Mouse (Mus musculus) mature B cell (primary cell): ENCODE results near the gene Rnaset2a.
"Not testable (repeated sequence)": the region's sequence is repeated elsewhere in the genome, so short reads cannot be mapped to it uniquely, and the experiment has no call there.

Source experiments
- in situ Hi-C: fragments of 300-500 bp; cut with MboI; formaldehyde crosslinking; loops from 2 replicates; pipeline ENCODE4 v1.14.3; 2019

Rnaset2a gene

GRCm38 (mm10) chr17:8147439-8148316 lies at the start of gene Rnaset2a, which contains the start of gene Gm49673:
Gene Rnaset2a, minus strand, starts transcription at chr17:8148097.
Gene Gm49673, minus strand, starts transcription at chr17:8147788.
- in situ Hi-C loops = not testable (repeated sequence)

DNA sequence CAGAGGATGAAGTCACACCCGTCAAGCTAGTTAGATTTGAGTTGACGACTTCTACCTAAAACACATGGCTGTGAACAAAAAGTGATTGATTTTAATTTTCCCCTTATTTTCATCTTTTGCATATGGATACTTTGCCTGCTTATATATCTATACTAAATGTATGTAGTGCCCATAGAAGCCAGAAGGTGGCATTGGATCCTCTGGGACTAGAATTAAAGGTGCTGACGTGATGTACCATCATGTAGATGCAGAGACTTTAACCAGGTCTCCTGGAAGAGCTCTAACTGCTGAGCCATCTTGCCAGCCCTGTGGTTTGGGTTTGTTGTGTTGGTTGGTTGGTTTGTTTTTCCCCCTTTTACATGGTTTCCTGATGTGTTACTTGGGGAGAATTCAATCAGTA lies 49.8 kb upstream of the Rnaset2a start:
- in situ Hi-C loops = no loop called here

DNA sequence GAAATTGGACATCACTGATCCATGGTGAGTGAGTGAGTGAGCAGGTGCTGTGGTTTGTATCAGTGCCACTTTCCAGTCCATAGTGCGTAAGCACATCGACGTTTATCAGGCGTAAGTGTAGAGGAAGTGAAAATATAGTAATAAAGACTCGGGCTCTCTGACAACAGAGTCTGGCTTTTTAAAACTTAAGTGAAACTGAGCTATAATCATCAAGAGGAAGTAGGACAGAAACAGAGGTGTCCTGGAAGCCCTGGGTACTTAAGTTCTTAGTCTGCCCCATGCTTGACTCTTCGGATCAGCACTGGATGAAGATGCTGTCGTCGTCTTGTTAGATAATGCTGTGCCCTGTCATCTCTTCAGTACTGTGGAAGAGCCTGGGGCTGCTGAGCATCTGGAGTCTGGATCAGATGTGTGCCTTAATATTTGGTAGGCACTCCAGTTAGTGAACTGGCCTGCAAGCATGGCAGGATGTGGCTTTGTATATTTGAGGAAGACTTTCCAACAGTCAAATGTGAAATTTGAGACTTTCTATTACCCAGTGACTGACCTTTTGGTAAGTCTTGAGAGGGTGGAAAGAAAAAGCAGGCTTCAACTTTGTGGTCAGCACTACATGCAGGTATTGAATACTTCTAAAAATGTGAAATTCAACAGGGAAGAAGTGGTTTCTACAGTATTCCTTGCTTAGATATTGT lies 47.9 kb upstream of the Rnaset2a start:
- in situ Hi-C loops = no loop called here

DNA sequence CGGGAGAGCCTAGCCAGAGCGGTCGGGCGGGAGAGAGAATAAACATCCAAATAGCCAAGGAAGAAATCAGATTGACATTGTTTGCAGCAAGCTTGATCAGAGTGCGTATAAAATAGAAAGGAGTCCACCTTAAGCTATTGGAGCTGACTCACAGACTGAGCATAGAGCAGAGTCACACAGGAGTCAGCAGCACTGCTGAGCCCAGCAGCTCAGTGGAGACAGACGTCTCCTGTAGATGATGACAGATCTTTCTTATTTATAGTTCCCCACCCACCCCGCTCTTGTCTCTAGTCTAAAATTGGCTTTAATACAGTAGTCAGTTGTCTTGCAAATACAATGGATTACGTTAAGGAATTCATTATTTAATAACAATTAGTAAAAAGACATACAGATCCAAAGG lies 45.8 kb upstream of the Rnaset2a start:
- in situ Hi-C loops = no loop called here

GRCm38 (mm10) chr17:8184217-8184616 lies 36.3 kb upstream of the Rnaset2a start:
- in situ Hi-C loops = no loop called here

DNA sequence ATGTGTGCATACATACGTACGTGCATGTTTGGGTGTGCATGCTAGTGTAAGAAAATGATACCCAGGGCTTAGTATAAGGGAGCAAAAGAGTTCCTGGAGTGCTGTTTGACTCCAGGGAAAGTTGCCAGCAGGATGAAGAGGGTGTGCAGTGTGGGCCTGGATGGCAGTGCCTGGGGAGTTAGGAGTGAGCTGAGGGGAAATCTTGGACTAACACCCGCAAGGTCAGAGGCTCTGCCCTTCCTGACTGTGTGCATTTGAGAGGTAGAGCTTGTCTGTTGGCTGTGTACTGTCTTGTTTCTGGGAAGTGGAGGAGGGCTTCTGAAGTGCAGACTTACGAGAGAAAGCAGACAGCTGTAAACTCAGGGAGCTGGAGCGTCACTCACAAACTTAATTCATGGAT lies 35.9 kb upstream of the Rnaset2a start:
- in situ Hi-C loops = no loop called here

DNA sequence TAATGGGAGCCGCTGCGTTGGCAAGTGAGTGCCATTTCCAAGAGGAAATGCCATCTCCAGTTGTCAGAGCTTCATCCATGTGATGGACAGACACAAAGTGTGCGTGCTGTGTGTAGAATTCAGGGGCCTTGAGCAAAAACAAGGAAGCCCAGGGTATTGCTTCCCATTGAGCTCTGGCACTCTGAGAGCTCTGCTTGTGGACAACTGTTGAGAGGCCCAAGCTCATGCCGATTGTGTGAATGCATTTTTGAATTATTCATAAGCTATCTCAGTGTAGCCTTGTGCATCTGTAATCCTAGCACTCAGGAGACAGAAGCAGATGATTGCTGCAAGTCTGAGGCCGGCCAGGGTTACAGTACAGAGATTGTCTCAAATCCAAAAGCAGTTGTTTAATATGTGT lies 29.2 kb upstream of the Rnaset2a start:
- in situ Hi-C loops = no loop called here

DNA sequence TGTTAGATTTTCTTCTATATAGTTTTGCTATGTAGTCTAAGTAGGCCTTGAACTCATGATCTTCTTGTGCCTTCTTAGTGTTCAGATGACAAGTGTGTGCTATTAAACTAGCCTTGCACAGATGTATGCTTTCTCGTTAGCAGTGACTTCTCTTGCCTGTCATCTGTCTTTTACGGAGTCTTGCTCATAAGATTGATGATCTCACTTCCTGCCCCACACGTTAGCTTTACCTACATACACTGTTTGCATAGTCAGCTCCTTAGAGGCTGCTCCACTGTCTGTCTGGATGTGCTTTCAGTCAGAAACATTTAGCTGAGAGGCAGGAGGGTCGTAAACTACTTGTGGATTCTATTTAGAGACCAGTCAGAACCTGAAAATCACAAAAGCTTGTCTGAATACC lies 23.2 kb upstream of the Rnaset2a start:
- in situ Hi-C loops = no loop called here

- in situ Hi-C loops = no loop called here
Measured at GRCm38 (mm10) chr17:8170331-8170730, 22.4 kb upstream of the Rnaset2a start.

- in situ Hi-C loops = not testable (repeated sequence)
Measured at GRCm38 (mm10) chr17:8167436-8167835, 19.5 kb upstream of the Rnaset2a start.

DNA sequence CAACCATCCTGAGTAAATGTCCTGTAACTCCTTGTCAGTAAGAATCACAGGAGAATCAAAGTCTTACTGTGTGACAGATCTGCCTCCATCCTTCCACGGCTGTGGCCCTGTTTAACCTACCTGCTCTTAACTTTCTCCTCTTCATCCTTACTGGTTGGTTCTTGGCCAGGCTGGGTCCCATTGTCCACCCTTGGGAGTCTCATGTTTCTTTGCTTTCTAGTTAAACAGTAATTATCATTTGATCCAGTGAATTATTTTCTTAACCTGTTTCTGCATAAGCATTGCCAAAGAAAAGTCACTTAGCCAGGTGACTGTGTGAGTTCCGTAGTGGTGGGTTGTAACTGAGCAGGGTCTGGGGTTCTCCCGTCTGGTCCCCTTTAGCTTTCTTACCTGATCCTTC lies 18.6 kb upstream of the Rnaset2a start:
- in situ Hi-C loops = not testable (repeated sequence)

- in situ Hi-C loops = not testable (repeated sequence)
Measured at GRCm38 (mm10) chr17:8165977-8166376, 18.1 kb upstream of the Rnaset2a start.

GRCm38 (mm10) chr17:8165608-8165945 lies 17.7 kb upstream of the Rnaset2a start:
- in situ Hi-C loops = not testable (repeated sequence)

GRCm38 (mm10) chr17:8164701-8165607 lies 17.1 kb upstream of the Rnaset2a start, which contains the start of gene Fgfr1op:
Gene Fgfr1op, plus strand, starts transcription at chr17:8165501.
- in situ Hi-C loops = not testable (repeated sequence)

DNA sequence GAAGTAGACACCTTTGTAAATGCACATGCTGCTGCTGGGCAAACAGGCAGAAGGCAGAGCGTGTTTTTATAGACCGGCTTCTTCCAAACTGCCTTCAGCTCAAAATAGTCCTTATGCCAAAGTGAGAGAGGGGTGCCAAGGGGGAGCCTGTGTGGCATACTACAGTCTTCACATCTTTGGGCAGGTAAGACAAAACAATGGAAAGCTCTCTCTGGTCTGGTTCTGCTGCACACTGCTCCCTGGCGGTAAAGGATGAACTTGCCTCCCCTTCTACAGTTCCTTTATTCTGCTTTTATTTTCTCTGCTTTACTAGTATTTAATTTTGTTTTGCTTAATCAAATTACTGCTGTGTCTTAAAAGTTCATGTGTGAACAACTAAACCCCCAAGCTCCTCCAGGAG lies 13.1 kb upstream of the Rnaset2a start:
- in situ Hi-C loops = not testable (repeated sequence)

GRCm38 (mm10) chr17:8158627-8159026 lies 10.7 kb upstream of the Rnaset2a start:
- in situ Hi-C loops = not testable (repeated sequence)

DNA sequence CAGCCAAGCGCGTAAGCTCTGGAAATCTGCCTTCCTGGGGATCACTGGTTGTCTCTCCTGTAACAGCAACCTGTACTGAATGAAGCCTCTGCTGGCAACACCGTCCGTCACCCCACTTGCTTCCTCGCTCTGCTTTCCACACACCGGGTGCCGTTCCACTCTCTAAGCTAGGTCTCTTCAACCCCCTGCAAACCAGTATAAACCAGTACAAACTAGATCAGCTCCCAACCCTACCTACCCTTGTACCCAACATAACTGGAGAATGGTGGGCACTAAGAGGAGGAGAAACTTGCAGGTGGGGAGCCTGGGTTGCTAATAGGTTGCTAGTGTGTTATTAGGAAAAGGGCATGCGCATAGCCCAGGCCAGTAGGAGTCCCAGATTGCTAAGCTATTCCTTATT lies 8.1 kb upstream of the Rnaset2a start:
- in situ Hi-C loops = not testable (repeated sequence)

DNA sequence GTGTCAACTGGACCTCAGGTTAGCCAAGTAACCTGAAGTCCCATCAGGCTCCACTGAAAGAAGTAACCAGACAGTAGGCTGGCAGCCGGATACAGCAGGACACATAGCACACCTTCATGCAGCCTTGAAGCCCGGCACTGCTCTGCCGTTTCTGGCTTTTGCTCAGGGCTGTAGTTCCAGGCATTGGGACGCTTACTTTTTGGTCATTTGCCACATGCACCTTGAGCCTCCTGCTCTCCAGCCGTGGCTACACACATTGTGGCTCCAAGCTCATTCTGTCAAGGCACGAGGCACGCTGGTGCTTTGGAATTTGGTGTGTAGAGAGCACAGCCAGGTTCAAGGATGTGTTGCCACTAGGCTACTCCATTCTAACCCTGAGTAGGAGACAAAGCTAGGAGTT lies 7.1 kb upstream of the Rnaset2a start:
- in situ Hi-C loops = not testable (repeated sequence)

DNA sequence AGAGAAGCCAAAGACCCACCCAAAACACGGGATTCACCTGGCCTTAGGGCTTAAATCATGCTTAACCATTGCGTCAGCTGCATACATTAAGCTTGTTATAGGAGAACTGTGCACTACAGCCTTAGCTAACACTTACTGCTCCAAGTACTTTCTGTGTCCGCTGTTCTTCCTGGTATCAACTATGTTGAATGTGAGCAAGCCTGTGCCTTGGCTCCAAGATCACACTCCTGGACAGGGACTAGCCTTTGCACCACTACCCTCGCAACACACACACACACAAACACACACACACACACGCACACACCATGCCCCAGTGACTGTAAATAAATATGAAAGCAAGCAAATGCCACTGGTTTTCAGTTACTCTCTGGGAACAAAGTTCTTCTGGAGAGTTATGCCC lies 966 bp downstream of the Rnaset2a start:
- in situ Hi-C loops = not testable (repeated sequence)

- in situ Hi-C loops = not testable (repeated sequence)
Measured at GRCm38 (mm10) chr17:8143802-8144673, 3.9 kb downstream of the Rnaset2a start.

DNA sequence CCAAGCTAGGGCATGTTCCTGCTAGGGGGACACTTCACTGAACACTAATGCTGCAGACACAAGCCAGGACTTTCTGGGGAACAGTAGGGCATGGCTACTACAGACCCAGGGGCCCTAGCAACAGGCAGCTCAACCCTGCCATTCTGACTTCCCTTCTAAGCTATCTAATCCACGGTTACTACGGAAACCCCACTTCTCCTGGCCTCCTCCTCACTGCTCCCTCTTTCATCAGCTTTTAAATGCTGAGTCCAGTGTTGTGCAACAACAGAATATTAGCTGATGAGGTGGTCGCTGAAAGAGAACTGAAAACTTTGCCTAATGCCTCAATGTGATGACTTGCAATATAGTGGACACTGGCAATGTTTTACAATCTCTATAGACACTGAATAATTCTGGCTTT lies 7.7 kb downstream of the Rnaset2a start:
- in situ Hi-C loops = not testable (repeated sequence)
